Mouse (Mus musculus) kidney, postnatal 36 days (tissue): ENCODE data around the gene Tmem230.
"Not testable (repeated sequence)": the region's sequence is repeated elsewhere in the genome, so short reads cannot be mapped to it uniquely, and the experiment has no call there.

Experiments used
- DNase-seq, 2 experiments: peaks; one replicate each; pipeline ENCODE4 v3.0.0; 2021 to 2022; ENCODE audit warnings: mixed read lengths in 2 of 2

Gene Tmem230

DNA sequence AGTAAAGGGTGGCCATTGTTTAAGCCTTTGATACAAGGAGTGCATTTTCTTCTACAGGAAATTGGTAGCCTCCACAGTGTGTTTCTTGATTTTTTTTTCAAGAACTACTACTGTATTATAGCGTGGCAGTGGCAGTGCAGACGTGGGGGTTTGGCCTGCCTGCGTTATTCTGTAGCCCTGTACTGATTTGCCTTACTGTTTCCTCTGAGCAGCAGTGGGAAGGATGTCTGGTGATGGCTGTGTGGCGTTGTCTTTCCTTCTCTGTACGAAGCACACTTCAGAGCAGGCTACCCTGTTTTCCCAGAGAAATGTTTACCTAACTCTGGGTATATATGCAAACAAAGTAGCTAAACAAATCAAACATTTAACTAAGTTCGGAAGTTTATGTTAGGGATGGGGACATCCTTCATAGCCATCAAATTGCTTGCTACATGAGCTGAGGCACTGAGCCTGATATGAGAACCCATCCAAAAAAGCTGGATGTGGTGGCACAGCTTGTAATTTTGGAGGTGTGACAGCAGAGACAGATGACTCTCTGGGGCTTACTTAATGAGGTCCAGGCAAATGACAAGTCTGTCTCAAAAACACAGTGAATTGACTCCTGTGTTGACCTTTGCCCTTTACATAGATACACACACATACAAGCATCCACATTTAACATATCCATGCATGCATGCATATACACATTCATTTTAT, 25.2 kb upstream of the Tmem230 start:
- DNase-seq: no peak

DNA sequence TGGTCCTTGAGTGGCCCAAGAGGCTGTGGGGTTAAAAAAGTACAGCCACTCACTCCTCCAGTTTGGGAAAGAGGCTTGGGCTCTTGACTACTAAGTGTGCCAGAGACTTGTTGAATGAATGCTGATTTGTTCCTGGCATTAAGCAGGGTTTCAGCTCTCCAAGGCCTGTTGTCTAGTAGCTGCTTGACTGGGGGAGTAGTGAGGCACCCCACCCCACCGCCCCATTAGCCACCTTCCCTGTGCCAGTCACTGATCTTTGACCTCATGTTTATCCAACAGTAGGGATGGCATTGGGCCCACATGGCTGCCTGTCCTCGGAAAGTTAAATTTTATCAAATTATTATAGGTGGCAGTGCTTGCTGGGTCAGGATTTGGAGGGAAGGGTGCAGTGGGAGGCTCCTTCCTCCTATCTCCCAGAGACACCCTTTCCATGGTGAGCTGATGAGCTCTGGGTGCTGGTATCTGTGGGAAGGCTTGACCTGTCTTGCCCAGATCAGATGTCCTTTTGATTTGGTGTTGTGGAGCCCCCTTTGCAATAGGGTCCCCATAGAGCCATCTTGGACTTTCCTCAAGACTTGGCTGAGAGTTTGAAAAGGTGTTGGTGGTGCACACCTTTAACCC, 22.8 kb upstream of the Tmem230 start:
- DNase-seq: peak; percentile 80 to 84

DNA sequence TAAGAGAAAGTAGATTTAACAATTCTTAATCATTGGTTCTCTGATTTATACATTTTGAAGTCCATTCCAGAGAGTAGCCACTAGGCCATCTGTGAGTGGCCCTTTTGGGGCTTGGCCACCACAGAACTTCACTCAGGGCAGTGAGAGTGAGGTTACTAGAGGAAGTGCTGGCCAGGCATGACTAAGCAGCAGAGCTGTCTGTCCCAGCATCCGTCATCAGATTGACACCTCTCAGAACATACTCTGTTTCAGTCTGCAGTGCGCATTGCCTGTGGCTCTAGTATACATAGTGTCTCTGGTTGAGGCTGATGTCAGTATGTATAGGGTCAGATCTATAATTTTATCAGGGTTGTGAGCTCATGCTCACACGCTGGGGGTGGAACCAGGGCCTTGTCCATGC, 21.6 kb upstream of the Tmem230 start:
- DNase-seq: no peak

DNA sequence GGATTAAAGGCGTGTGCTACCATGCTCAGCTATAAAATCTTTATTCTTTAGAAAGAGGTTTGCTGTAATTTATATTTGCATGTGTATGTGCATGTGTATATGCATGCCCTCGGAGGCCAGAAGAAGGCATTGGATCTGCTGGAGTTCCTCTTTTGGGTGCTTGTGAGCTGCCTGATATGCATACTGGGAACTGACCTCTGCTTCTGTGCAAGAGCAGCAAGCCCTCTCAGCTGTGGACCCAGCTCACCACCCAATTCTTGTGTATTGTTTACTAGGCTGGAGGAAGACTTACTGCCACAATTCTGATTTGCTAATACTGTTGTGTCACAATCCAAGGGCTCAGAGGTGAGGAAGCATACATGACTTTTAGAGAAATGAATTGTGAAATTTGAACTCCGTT, 18.5 kb upstream of the Tmem230 start:
- no peak for DNase-seq

DNA sequence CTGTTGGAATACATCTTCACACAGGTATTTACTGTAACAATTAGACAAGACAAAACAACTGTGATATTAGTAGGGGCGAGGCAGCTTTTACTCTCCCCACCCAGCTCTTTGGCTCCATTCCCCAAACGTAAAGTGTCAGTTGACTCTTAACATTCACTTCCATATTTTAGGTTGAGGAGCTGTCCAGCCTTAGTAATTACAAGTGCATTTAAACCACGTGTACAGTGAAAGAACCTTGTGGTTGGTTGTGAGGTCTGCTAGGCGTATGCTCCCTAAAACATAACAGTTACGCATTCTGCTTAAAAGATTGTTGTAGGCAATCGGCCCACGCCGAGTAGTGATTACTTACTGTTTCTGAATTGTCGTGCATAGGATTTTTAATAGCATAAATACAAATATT, 17.6 kb upstream of the Tmem230 start:
- no peak for DNase-seq

DNA sequence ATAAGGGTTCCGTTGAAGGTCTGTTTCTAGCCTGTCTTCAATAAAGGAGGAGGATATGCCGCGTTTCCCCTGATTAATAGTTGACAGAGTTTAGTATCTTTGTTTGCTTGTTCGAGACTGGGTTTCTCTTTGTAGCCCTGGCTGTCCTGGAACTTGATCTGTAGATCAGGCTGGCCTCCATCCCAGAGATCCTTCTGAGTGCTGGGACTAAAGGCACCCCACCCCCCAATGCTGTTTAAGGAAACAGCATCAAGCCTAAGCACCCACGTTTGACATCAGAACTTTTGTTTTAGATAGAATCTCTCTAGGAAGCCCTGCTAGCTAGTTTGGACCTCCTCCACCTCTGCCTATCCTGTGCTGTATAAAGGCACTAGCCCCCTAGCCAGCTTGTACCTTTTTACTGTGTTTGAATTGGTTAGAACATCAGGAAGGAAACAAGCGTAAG, 16.7 kb upstream of the Tmem230 start:
- no peak for DNase-seq

DNA sequence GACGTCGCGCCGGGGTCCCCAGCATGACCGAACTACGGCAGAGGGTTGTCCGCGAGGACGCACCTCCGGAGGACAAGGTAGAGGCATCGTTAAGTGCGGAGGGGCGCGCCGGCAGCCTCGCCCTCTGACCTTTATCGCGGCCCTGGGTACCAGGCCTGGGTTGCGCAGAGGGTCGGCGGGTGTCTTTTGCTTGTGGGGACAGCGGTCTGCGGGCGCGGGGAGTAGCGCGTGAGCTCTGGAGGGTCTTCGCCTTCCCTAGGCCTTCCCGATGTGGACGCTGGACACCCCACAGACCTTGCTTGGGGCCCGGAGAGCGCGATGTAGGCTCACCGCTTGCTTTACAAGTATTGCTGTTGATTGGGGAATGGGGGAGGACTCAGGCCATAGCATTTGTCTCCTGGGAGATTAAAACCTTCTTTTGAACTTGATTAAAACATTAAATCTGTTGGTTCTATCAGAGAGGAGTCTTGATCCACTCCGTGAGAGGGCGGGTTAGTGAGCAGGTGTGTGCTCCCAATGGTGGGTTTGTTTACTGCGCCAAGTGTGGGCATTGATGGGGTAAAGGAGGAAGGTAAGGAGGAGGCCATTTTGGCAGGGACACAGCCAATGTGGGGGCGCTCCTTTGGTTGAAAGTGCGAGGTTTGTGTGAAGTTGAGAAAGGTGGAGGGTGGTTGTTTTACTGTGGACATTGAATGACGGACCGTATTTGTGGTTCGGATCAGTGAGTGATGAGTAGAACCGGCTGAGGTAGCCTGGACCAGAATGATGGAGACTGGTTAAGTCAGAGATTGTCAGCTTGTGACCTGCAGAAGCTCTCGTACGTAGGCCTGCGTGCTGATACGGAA, 16.0 kb upstream of the Tmem230 start:
- no peak for DNase-seq

DNA sequence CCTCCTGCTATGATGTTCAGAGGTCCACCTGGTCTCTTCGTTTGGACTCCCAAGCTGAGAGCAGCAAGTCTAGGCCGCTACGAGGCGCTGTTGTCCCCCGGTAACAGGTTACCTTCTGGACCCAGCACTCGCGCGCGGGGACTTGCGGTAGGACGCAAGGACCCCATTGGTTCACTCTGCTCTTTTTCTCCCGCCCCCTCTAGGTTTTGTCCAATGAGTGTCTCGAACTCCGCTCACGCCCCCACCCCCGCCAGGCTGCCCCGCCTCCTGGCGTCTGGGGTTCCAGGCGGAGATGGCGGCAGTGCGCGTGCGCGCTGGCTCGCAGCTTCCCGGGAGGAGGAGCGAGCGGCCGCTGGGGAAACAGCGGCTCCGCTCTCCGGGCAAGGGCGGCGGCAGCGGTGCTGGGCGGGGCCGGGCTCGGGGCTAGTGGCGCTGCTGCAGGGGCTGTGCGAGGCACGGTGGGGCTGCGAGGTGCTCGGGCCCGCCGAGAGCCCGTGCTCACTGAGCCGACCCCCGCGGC, 15.3 kb upstream of the Tmem230 start, which contains the start of gene Cds2:
Gene Cds2, plus strand, starts transcription at position 270 of the 520 bp plus-strand sequence.
- peak; percentile 99 to 100 for DNase-seq

DNA sequence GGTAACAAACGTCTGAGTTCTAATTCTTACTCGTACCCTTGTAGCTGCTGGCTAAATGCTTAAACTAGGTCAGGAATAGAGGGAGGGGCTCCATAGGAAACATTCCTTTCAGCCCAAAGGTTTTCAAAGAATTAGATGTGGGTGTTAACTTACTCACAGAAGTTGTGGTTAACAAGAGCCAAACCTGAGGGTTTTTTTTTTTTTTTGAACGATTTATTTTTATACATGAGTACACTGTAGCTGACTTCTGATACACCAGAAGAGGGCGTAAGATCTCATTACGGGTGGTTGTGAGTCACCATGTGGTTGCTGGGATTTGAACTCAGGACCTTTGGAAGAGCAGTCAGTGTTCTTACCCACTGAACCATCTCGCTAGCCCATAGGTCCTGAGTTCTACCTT, 14.6 kb upstream of the Tmem230 start:
- DNase-seq: no peak

DNA sequence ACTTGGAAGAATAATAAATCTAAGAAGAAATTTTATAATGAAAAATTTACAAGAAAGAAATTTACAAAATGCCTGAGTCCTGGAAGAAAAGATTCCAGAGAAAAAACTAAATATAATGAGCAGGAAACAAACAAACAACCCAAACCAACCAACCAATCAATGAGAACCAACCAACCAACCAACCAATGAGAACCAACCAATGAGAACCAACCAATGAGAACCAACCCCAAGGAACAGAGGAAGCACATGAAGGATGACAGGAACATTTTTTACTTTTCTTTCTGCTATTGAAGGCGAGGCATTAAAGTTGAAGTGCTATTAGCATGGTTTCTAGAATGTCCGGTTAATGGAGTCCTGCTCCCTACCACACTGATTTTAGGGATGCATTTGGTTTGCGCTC, 13.0 kb upstream of the Tmem230 start:
- no peak for DNase-seq

DNA sequence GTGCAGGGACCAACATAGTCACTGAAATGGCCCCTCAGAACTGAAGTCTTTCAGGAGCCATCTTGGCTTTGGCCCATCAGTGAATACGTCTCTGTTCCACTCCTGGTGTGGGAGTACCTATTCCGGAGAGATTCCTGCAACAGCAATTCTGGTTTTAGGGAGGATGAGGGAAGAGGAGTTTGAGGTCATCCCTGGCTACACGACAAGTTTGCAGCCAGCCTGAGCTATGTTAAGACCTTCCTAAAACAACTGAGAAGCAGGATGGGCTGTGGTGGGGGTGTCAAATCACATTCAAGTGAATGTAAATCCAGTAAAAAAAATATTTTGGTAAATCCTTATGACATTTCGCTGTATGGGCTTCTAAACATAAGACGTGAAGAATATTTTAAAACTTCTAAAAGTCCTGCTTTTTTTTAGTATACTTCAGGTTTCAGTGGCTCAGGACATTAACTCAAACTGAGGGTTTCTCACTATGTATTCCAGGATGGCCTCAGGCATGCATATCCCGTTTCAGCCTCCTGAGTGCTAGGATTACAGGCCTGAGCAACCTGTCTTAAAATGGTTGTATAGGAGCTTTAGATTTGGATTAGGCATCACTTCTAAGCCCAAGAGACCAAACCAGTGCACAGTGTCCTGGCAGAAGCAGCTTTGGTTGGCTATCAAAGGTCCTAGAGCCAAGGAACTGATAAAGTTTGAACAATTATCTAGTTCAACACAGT, 9.9 kb upstream of the Tmem230 start:
- DNase-seq: no peak

DNA sequence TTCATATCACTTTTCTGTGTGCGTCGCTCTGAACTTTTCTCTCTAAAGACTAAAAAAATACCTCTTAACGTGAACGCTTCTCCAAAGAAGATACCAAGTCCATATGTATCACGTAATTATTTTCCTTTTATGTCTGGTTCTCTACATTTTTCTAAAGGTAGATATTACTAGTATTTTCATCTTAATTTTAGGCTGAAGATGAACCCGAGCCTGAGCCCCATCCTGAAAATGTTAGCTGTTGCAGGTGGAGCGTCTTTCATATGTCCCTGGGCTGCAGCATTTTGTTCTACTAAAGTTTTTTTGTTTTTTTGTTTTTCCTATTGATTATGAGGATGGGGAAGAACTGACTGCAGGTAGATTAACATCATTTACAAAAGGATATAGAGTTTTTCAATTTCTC, 6.0 kb upstream of the Tmem230 start:
- no peak for DNase-seq

DNA sequence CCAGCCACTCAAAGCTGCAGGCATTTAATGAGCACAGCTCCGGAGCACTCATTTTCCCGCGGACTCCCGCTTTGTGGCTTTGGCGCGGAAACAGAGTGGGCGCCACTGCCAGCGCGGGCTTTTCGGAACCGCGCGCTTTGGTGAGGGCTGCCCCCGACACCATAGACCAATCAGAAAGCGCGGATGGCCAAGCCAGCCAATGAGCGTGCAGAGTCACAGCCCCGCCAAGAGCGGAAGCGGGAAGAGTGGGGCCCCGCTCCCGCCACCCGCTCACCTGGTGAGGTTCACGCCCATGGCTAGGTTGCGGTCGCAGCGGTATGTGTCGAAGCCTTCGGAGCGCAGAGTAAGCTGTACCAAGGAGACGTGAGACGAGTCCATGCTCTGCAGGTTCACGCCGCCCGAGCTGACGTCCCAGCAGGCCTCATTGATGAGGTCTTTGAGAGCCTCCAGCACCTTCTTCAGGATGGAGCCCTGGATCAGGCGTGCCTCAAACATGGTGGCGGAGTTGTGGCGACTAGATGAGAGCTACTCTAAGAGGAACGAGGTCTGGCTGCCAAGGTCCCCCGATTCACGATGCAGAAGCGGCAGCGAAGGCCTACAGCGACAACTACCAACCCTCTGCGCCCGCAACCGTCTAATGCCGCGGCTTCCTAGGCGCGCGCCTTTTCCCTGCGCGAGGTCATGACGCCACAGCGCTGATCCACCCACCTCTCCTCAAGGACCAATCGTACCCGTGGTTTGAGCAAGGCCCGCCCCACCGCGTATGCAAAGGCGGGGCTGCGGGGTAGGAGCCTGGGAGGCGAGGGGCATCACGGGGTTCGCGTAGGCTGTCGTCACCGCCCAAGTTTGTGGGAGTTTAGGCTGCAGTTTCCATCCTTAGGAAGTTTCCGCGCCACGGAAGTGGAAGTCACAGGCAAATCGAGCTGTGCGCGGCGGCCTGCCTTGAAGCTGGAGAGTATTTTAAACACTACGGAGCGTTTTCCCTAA, 5.2 kb upstream of the Tmem230 start, which contains the start of gene Pcna:
Gene Pcna, minus strand, starts transcription at position 773 of the 987 bp plus-strand sequence.
- peak; percentile 98 for DNase-seq

DNA sequence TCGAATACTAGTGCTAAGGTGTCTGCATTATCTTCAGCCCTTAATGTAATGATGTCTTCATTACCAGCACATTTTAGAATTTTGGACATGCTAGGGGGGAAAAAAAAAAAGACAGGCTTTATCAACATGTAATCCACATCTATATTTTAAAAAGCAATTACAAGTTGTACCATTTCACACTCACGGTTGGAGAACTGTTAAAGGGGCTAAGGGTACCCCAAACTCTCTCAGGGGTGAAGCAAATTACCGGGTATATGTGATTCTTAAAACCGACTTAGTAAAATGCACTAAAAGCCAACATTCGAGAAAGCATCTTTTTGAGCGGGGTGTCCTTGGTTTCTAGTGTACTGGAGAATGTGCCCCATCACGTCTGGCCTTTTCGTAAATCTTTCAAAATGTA, 4.3 kb upstream of the Tmem230 start:
- DNase-seq: no peak

DNA sequence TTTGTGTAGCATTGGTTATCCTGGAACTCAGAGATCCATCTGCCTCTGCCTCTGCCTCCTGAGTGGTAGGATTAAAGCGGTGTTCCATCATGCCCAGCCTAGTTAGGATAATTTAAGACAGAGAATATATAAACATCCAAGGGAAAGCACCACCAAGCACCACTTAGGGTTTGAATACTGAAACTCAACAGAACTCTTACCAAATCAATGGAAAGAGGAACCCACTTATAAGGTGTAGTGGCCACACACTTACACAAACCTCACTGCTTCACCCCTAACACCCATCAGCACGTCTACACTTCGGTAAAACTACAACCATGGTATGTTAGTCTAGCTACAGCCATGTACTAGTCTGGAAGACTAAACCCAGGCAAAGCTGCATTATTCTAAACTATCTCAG, 4.2 kb downstream of the Tmem230 start:
- DNase-seq: no peak

DNA sequence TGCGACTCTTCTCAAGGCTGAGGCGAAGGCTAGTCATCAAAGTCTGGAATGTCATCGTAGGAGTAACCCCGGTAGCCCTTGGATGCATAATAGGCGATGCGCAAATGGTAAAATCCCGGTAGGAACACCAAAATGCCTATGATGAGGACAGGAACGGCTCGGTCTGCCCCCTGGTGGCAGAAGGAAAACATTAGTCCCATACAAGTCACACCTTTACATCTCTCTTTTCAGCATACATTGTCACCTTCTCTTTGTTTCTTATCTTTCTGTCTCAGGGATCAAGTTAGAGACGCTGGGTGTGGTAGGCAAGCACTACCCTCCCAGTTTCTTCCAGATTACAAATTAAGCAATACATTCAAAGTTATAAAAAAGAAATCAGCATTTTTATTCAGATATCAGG, 7.2 kb downstream of the Tmem230 start:
- peak; percentile 46 to 87 for DNase-seq

DNA sequence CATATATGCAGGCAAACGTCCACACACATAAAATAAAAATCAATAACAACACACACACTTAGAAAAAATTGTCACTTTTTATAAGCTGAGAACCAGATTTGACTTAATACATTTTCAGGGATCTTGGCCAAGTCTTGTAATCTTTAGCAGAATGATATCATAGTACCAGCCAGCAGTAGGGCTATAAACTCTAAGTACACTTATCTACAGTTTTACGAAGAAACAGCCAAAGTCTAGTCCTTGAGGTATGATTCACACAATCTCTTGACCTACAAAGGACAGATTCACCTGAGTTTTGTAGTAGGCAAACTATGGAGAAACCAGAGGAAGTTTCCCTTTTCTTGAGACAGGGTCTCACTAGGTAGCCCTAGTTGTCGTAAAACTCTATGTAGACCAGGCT, 8.2 kb downstream of the Tmem230 start:
- not testable (repeated sequence) for DNase-seq

DNA sequence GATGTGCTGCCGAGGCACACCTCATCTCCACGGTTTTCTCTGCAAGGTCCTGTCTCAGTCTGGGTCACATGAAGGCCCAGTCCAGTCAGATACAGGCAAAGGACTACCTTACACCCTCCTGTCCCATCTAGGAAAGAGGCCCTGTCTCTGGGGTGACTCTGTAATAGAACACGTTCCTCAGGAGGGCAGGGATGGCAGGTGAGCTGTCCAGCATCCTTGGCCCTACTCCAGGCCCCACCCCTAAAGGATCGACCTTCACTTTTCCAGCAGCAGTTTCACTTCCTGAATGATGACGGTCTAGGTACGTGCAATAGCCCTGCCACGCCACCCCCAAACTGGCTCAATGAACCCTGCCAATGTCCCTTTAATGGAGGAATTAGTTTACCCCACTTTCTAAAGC, 11.6 kb downstream of the Tmem230 start:
- DNase-seq: no peak

DNA sequence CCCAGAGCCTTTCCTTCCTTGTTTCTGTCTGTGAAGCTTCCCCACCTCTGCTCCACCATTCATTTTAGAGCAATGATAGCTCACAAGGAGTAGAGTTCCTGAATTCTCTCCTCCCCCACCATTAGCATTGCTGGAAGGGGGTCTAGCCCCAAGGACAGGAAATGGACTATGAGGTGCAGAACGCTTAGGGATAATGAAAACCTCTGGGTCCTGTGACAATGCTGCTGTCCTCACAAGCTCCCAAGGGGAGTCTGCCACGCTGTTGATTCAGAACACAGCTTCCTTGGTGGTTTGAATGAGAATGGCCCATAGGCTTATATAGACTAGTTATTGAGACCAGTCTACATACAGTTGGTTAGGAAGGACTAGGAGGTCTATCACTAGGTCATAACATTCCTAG, 12.3 kb downstream of the Tmem230 start:
- DNase-seq: no peak

DNA sequence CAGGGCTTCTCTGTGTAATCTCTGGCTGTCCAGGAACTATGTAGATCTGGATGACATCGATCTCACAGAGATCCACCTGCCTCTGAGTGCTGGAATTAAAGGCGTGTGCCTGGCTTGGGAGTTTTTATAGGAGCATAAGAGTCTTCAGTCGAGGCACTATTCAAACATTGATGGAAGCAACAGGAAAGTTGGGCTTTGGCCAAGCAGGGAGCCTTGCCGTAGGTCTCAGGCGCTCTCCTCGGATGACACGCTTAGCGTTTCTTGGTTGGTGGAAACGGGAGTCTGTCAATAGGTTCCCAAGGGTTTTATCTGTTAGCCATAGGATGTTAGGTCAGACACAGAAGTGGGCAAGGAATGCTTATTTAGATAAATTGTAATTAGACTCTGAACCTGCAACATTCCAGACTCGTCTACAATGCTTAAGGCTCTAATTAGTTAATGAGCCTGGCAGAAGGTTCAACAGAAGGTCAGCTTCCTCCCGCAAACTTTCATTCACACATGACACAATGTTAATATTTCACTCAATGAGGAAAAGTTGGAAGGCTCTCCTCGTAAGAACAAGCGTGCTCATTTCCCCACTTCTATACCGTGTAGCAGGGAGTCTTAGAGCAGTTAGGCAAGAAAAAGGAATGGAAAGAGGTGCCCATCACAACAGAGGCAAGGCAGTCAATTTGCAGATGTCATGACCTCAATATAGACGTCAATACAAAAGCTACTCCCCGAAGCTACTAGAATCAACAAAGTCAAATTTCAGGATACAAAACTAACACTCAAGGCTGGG, 13.4 kb downstream of the Tmem230 start:
- peak; percentile 36 to 47 for DNase-seq
